Mouse (Mus musculus) lung, postnatal 0 days (tissue): ENCODE measurements around the gene Ralgapa1. TPM values are rescaled to one million over a fixed set of nuclear protein-coding genes. Genes with fewer than 3 reads are reported as not detected.

Experiments used
- ATAC-seq: fragments of 200-750 bp; cut with Nextera tagmentation; 2 replicates; pipeline ENCODE4 v1.8.0; 2017; ENCODE audit warnings: moderate library complexity
- DNase-seq: peaks from one replicate; pipeline ENCODE4 v3.0.0-alpha.2; 2016; ENCODE audit warnings: low spot score
- H3K27ac ChIP-seq: fragments of 300-500 bp; sonication (generic); 2 replicates; pipeline ENCODE4 v1.5.1; 2014; ENCODE audit warnings: antibody characterized with exemption, mild to moderate bottlenecking, low read length, mixed read lengths
- H3K27me3 ChIP-seq: fragments of 300-500 bp; sonication (generic); replicated peaks from 2 replicates; pipeline ENCODE4 v1.6.1; 2014; ENCODE audit warnings: low read length, mixed read lengths; ENCODE audit not compliant: insufficient read depth
- H3K36me3 ChIP-seq: fragments of 300-500 bp; sonication (generic); 2 replicates; pipeline ENCODE4 v1.6.1; 2014; ENCODE audit warnings: low read length, mixed read lengths; ENCODE audit not compliant: insufficient read depth
- H3K4me1 ChIP-seq: fragments of 300-500 bp; sonication (generic); 2 replicates; pipeline ENCODE4 v1.6.1; 2014; ENCODE audit warnings: antibody characterized with exemption, low read depth, low read length, mixed read lengths; ENCODE audit not compliant: insufficient read depth
- H3K4me2 ChIP-seq: fragments of 300-500 bp; sonication (generic); replicated peaks from 2 replicates; pipeline ENCODE4 v1.6.1; 2014; ENCODE audit warnings: low read depth, mild to moderate bottlenecking, low read length, moderate library complexity, mixed read lengths
- H3K4me3 ChIP-seq: fragments of 300-500 bp; sonication (generic); 2 replicates; pipeline ENCODE4 v1.5.1; 2014; ENCODE audit warnings: low read depth, low read length
- H3K9ac ChIP-seq: fragments of 300-500 bp; sonication (generic); replicated peaks from 2 replicates; pipeline ENCODE4 v1.6.1; 2014; ENCODE audit warnings: low read depth, mild to moderate bottlenecking
- H3K9me3 ChIP-seq: fragments of 300-500 bp; sonication (generic); 2 replicates; pipeline ENCODE4 v1.6.1; 2016; ENCODE audit warnings: low read length, mixed read lengths
- CTCF ChIP-seq: IDR thresholded peaks from 2 replicates; pipeline ENCODE4 v1.5.1; 2016; ENCODE audit warnings: antibody characterized with exemption, mild to moderate bottlenecking
- EP300 ChIP-seq: IDR thresholded peaks from 2 replicates; pipeline ENCODE4 v1.6.1; 2016; ENCODE audit warnings: antibody characterized with exemption, mild to moderate bottlenecking, control low read depth
- WGBS: fragments of 180-500 bp; shearing (Covaris S2); extraction: QIAGEN DNeasy Blood & Tissue Kit; methylation state at CpG from one replicate; pipeline ENCODE4 v1.1.7; 2014; 5-methylcytosine and 5-hydroxymethylcytosine counted together
- polyA plus RNA-seq: library from polyadenylated mRNA; unstranded; fragments of >200 nt; fragmentation: Nextera tagmentation; extraction: Ambion mirVana; gene quantifications from 2 replicates; pipeline ENCODE4 v1.2.1, GENCODE M21; 2015

Ralgapa1 gene
- polyA plus RNA-seq, 1 experiment from 2014 or later = 10.9 TPM

- WGBS = 55% methylated on average over 9 of the region's 9 CpGs
- Histone ChIP-seq H3K36me3 (no peaks in the 10 kb centered on the region), H3K27me3 (no peaks in the 10 kb centered on the region), H3K9me3 (no peaks in the 10 kb centered on the region), H3K4me2 (no peak overlapping the region), H3K27ac (no peak overlapping the region), H3K4me3 (no peak overlapping the region), H3K4me1 (no peaks in the 10 kb centered on the region), H3K9ac (no peak overlapping the region)
- DNase-seq (peak; percentile 59), ATAC-seq (no peak)
- peak; percentile 32 for TF ChIP-seq CTCF
- TF ChIP-seq EP300 = no peak
Measured at GRCm38 (mm10) chr12:55833906-55834625, 13.1 kb upstream of the Ralgapa1 start.

- H3K9ac ChIP-seq = no peak overlapping the region
- ATAC-seq = no peak
- no peaks in the 10 kb centered on the region for H3K36me3 ChIP-seq
Measured at GRCm38 (mm10) chr12:55832961-55833360, 12.0 kb upstream of the Ralgapa1 start.

GRCm38 (mm10) chr12:55831101-55831500 lies 10.1 kb upstream of the Ralgapa1 start:
- Histone ChIP-seq H3K27ac (no peak overlapping the region), H3K9me3 (no peaks in the 10 kb centered on the region), H3K4me3 (no peak overlapping the region), H3K27me3 (no peaks in the 10 kb centered on the region), H3K9ac (no peak overlapping the region), H3K36me3 (no peaks in the 10 kb centered on the region), H3K4me2 (no peak overlapping the region), H3K4me1 (no peaks in the 10 kb centered on the region)
- DNase-seq (peak; percentile 80), ATAC-seq (no peak)
- 20% methylated on average over 2 of the region's 2 CpGs for WGBS
- TF ChIP-seq CTCF = peak; percentile 90
- no peak for TF ChIP-seq EP300

More at GRCm38 (mm10) chr12:55832961-55833360, 12.0 kb upstream of the Ralgapa1 start:
- H3K4me2 ChIP-seq = no peak overlapping the region
- no peaks in the 10 kb centered on the region for H3K9me3 ChIP-seq
- no peak for DNase-seq
- no peak for TF ChIP-seq CTCF
- TF ChIP-seq EP300 = no peak
- no peak overlapping the region for H3K27ac ChIP-seq
- H3K4me1 ChIP-seq = no peaks in the 10 kb centered on the region
- H3K27me3 ChIP-seq = no peaks in the 10 kb centered on the region
- no peak overlapping the region for H3K4me3 ChIP-seq

GRCm38 (mm10) chr12:55825537-55825936 lies 4.6 kb upstream of the Ralgapa1 start:
- H3K4me2 ChIP-seq = no peak overlapping the region
- no peak overlapping the region for H3K4me3 ChIP-seq
- no peaks in the 10 kb centered on the region for H3K9me3 ChIP-seq
- WGBS = 79% methylated on average over 2 of the region's 2 CpGs
- peak; percentile 10; the same call in 1 of the 2 replicates for TF ChIP-seq CTCF
- TF ChIP-seq EP300 = no peak
- H3K27me3 ChIP-seq = no peaks in the 10 kb centered on the region
- no peak overlapping the region for H3K27ac ChIP-seq
- no peaks in the 10 kb centered on the region for H3K36me3 ChIP-seq
- DNase-seq (no peak), ATAC-seq (no peak)
- no peaks in the 10 kb centered on the region for H3K4me1 ChIP-seq
- no peak overlapping the region for H3K9ac ChIP-seq

- TF ChIP-seq EP300 = no peak
- TF ChIP-seq CTCF = no peak
- ATAC-seq (no peak), DNase-seq (peak; percentile 41)
- no peaks in the 10 kb centered on the region for H3K27me3 ChIP-seq
- H3K9me3 ChIP-seq = no peaks in the 10 kb centered on the region
- 69% methylated on average over 6 of the region's 6 CpGs for WGBS
- no peak overlapping the region for H3K4me2 ChIP-seq
- H3K27ac ChIP-seq = no peak overlapping the region
- no peak overlapping the region for H3K9ac ChIP-seq
- no peaks in the 10 kb centered on the region for H3K36me3 ChIP-seq
- H3K4me1 ChIP-seq = peaks cover 2% of the 10 kb centered on the region; the same call in 1 of the 2 replicates
- H3K4me3 ChIP-seq = no peak overlapping the region
Measured at GRCm38 (mm10) chr12:55824027-55824426, 3.1 kb upstream of the Ralgapa1 start.

- ATAC-seq (peak; percentile 50), DNase-seq (peak; percentile 54)
- peak overlapping the region; percentile 95 for H3K4me3 ChIP-seq
- TF ChIP-seq EP300 = no peak
- no peak for TF ChIP-seq CTCF
- under 1% methylated on average over 35 of the region's 35 CpGs for WGBS
- H3K9ac ChIP-seq = peak overlapping the region; percentile 83
- H3K4me1 ChIP-seq = peaks cover 2% of the 10 kb centered on the region; the same call in 1 of the 2 replicates
- peak overlapping the region; percentile 74 for H3K4me2 ChIP-seq
- peak overlapping the region; percentile 94 for H3K27ac ChIP-seq
- H3K27me3 ChIP-seq = no peaks in the 10 kb centered on the region
- no peaks in the 10 kb centered on the region for H3K9me3 ChIP-seq
- H3K36me3 ChIP-seq = no peaks in the 10 kb centered on the region
Measured at GRCm38 (mm10) chr12:55820119-55820660, 777 bp downstream of the Ralgapa1 start.
